Comparison of ENCODE assay signal across 25 mouse cellular contexts in the genomic region with DNA sequence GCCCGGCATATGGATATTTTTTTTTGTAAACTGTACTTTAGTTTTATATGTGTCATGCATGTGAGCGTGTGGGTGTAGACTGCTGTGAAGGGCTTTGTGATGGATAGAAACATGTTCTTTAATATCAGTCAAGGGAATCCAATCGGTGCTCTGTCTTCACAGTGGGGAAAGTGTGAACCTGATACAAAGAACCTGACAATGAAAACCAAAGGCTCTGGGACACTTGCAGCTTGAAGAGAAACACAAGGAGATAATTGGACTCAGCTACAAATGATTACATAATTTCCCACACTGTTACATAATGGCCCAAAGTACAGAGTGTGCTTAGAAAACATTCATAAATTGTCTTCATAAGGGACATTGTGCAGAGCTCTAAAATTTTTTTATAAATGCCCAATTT. TPM values are rescaled to one million over a fixed set of nuclear protein-coding genes. Genes with fewer than 3 reads are reported as not detected.
DNase-seq lines count a peak whose midpoint lies in the region.
"Had no signal": no experiment of that assay in that cellular context is flagged by ENCODE, and none has a peak within 500 bp of the region (broad histone marks: within the 10 kb centered on the region; RNA-seq: fewer than 3 reads in every experiment).

No protein-coding gene starts in this region.

- intact Hi-C loops in gastrocnemius, postnatal 14 days (cut with DNase I; ENCODE audit: low total_unique reads): no loop called here

- DNase-seq in gastrocnemius, adult 18-20 months (ENCODE audit: low spot score): peak; percentile 20
- no peak for DNase-seq in gastrocnemius, postnatal 14 days
- DNase-seq in layer of hippocampus, adult 9-10 months (ENCODE audit: low spot score): peak; percentile 16
- no peak for DNase-seq in layer of hippocampus, postnatal 36 days
- DNase-seq in lung, postnatal 36 days: peak; percentile 30
- no peak for DNase-seq in lung, adult 18-20 months
- DNase-seq in adrenal gland, adult 2 months: no peak
- DNase-seq: adrenal gland, postnatal 25 days; cerebellum, adult 11-12 months; cerebellum, postnatal 14 days; gastrocnemius, adult 2 months; right cerebral cortex, postnatal 14 days had no signal

RNA-seq across cellular contexts. Expression of a gene that starts 44.0 kb away (rescaled TPM):
- total RNA-seq in gastrocnemius, adult 18-20 months (2021): not detected
- not detected for total RNA-seq in gastrocnemius, postnatal 14 days (2021)
- total RNA-seq in layer of hippocampus, postnatal 36 days (2021): not detected
- total RNA-seq in adrenal gland, adult 2 months (2021): not detected
- not detected in 2 replicates for polyA plus RNA-seq in adrenal gland, adult 2 months (2012; rRNA removed)
- total RNA-seq: adrenal gland, postnatal 25 days; ES-E14; gastrocnemius, adult 2 months; heart, postnatal 25 days; layer of hippocampus, postnatal 25 days had no signal
- polyA plus RNA-seq: embryonic facial prominence, embryonic 14.5 days; forebrain, embryonic 16.5 days; heart, embryonic 10.5 days; hindbrain, embryonic 13.5 days; limb, embryonic 10.5 days; liver, embryonic 11.5 days; midbrain, embryonic 13.5 days; neural tube, embryonic 13.5 days; spleen, adult 2 months; stomach, embryonic 14.5 days had no signal

Comparison
In these comparisons a context has a peak if more than half of its experiments do, and no peak if none do; other contexts are left out.
1. DNase-seq: peak in gastrocnemius, adult 18-20 months (single experiment), layer of hippocampus, adult 9-10 months (single experiment) and lung, postnatal 36 days (single experiment); none in gastrocnemius, postnatal 14 days (single experiment), layer of hippocampus, postnatal 36 days (0 of 2), lung, adult 18-20 months (0 of 2) and adrenal gland, adult 2 months (single experiment).